Mouse (Mus musculus): ENCODE measurements around the gene Npl. TPM values are rescaled to one million over a fixed set of nuclear protein-coding genes. Genes with fewer than 3 reads are reported as not detected.
A peak's percentile ranks its signal among the peaks of the same experiment; 100 is the strongest.
"Not testable (repeated sequence)": the region's sequence is repeated elsewhere in the genome, so short reads cannot be mapped to it uniquely, and the experiment has no call there.

The Npl gene
- polyA plus RNA-seq, 1 experiment from 2014 or later: 5.3 TPM

GRCm38 (mm10) chr1:153515368-153515767, 34.5 kb downstream of the Npl start:
- no peak overlapping the region for H3K4me3 ChIP-seq (ENCODE audit: low read depth, low read length)
- WGBS: 76% methylated on average over 12 of the region's 12 CpGs
- H3K9me3 ChIP-seq (ENCODE audit: control insufficient read depth, low read length): no peaks in the 10 kb centered on the region
- H3K36me3 ChIP-seq (ENCODE audit: control insufficient read depth, insufficient read depth, low read length): no peaks in the 10 kb centered on the region
- no peaks in the 10 kb centered on the region for H3K4me1 ChIP-seq (replicated peaks; ENCODE audit: control insufficient read depth, insufficient read depth)
- no peak overlapping the region for H3K9ac ChIP-seq (ENCODE audit: low read length)
- H3K27me3 ChIP-seq (ENCODE audit: control insufficient read depth, insufficient read depth, low read length): no peaks in the 10 kb centered on the region
- TF ChIP-seq CTCF (IDR thresholded peaks at IDR 0.05; ENCODE audit: low read depth) (no peak), EP300 (optimal IDR thresholded peaks at IDR 0.05) (no peak)
- no peak for DNase-seq (ENCODE audit: low spot score)
- ATAC-seq (ENCODE audit: low FRiP score, low TSS enrichment): no peak
- H3K27ac ChIP-seq (replicated peaks): no peak overlapping the region
- no peak overlapping the region for H3K4me2 ChIP-seq (replicated peaks; ENCODE audit: low read depth)

GRCm38 (mm10) chr1:153510330-153511009, 39.4 kb downstream of the Npl start:
- ATAC-seq (ENCODE audit: low FRiP score, low TSS enrichment): no peak
- Histone ChIP-seq H3K4me3 (ENCODE audit: low read depth, low read length) (no peak overlapping the region), H3K9me3 (ENCODE audit: control insufficient read depth, low read length) (no peaks in the 10 kb centered on the region), H3K36me3 (ENCODE audit: control insufficient read depth, insufficient read depth, low read length) (no peaks in the 10 kb centered on the region), H3K27me3 (ENCODE audit: control insufficient read depth, insufficient read depth, low read length) (no peaks in the 10 kb centered on the region), H3K9ac (ENCODE audit: low read length) (no peak overlapping the region), H3K4me2 (replicated peaks; ENCODE audit: low read depth) (no peak overlapping the region), H3K27ac (replicated peaks) (no peak overlapping the region), H3K4me1 (replicated peaks; ENCODE audit: control insufficient read depth, insufficient read depth) (no peaks in the 10 kb centered on the region)
- peak; percentile 53 for TF ChIP-seq CTCF (IDR thresholded peaks at IDR 0.05; ENCODE audit: low read depth)
- no peak for TF ChIP-seq EP300 (optimal IDR thresholded peaks at IDR 0.05)
- DNase-seq (ENCODE audit: low spot score): no peak
- WGBS: 48% methylated on average over 2 of the region's 2 CpGs

GRCm38 (mm10) chr1:153509569-153509968, 40.3 kb downstream of the Npl start:
- ATAC-seq (ENCODE audit: low FRiP score, low TSS enrichment); H3K4me3 ChIP-seq (ENCODE audit: low read depth, low read length); H3K9me3 ChIP-seq (ENCODE audit: control insufficient read depth, low read length); H3K27me3 ChIP-seq (ENCODE audit: control insufficient read depth, insufficient read depth, low read length); H3K4me1 ChIP-seq (replicated peaks; ENCODE audit: control insufficient read depth, insufficient read depth); H3K9ac ChIP-seq (ENCODE audit: low read length); H3K27ac ChIP-seq (replicated peaks); DNase-seq (ENCODE audit: low spot score); H3K4me2 ChIP-seq (replicated peaks; ENCODE audit: low read depth); H3K36me3 ChIP-seq (ENCODE audit: control insufficient read depth, insufficient read depth, low read length): not testable (repeated sequence)
- WGBS: 68% methylated on average over 8 of the region's 8 CpGs

- no peaks in the 10 kb centered on the region for H3K27me3 ChIP-seq (ENCODE audit: control insufficient read depth, insufficient read depth, low read length)
- ATAC-seq (ENCODE audit: low FRiP score, low TSS enrichment): no peak
These were observed 40.8 kb downstream of the Npl start for GRCm38 (mm10) chr1:153509012-153509411.

GRCm38 (mm10) chr1:153506266-153506665, 43.6 kb downstream of the Npl start:
- no peaks in the 10 kb centered on the region for H3K9me3 ChIP-seq (ENCODE audit: control insufficient read depth, low read length)
- no peaks in the 10 kb centered on the region for H3K36me3 ChIP-seq (ENCODE audit: control insufficient read depth, insufficient read depth, low read length)
- ATAC-seq (ENCODE audit: low FRiP score, low TSS enrichment) (no peak), DNase-seq (ENCODE audit: low spot score) (no peak)
- H3K4me2 ChIP-seq (replicated peaks; ENCODE audit: low read depth): no peak overlapping the region
- no peaks in the 10 kb centered on the region for H3K27me3 ChIP-seq (ENCODE audit: control insufficient read depth, insufficient read depth, low read length)
- 67% methylated on average over 5 of the region's 6 CpGs for WGBS
- no peaks in the 10 kb centered on the region for H3K4me1 ChIP-seq (replicated peaks; ENCODE audit: control insufficient read depth, insufficient read depth)
- H3K27ac ChIP-seq (replicated peaks): no peak overlapping the region
- TF ChIP-seq CTCF (IDR thresholded peaks at IDR 0.05; ENCODE audit: low read depth): no peak
- no peak for TF ChIP-seq EP300 (optimal IDR thresholded peaks at IDR 0.05)
- H3K9ac ChIP-seq (ENCODE audit: low read length): no peak overlapping the region
- H3K4me3 ChIP-seq (ENCODE audit: low read depth, low read length): no peak overlapping the region

More at GRCm38 (mm10) chr1:153509012-153509411, 40.8 kb downstream of the Npl start:
- Histone ChIP-seq H3K36me3 (ENCODE audit: control insufficient read depth, insufficient read depth, low read length) (no peaks in the 10 kb centered on the region), H3K4me3 (ENCODE audit: low read depth, low read length) (no peak overlapping the region), H3K4me2 (replicated peaks; ENCODE audit: low read depth) (no peak overlapping the region), H3K9ac (ENCODE audit: low read length) (no peak overlapping the region), H3K27ac (replicated peaks) (no peak overlapping the region), H3K4me1 (replicated peaks; ENCODE audit: control insufficient read depth, insufficient read depth) (no peaks in the 10 kb centered on the region), H3K9me3 (ENCODE audit: control insufficient read depth, low read length) (no peaks in the 10 kb centered on the region)
- 89% methylated on average over 6 of the region's 6 CpGs for WGBS
- no peak for DNase-seq (ENCODE audit: low spot score)
- TF ChIP-seq CTCF (IDR thresholded peaks at IDR 0.05; ENCODE audit: low read depth) (no peak), EP300 (optimal IDR thresholded peaks at IDR 0.05) (no peak)

- no peaks in the 10 kb centered on the region for H3K9me3 ChIP-seq (ENCODE audit: control insufficient read depth, low read length)
- no peak overlapping the region for H3K27ac ChIP-seq (replicated peaks)
- no peak overlapping the region for H3K9ac ChIP-seq (ENCODE audit: low read length)
- no peaks in the 10 kb centered on the region for H3K4me1 ChIP-seq (replicated peaks; ENCODE audit: control insufficient read depth, insufficient read depth)
- no peak overlapping the region for H3K4me3 ChIP-seq (ENCODE audit: low read depth, low read length)
- H3K36me3 ChIP-seq (ENCODE audit: control insufficient read depth, insufficient read depth, low read length): no peaks in the 10 kb centered on the region
- WGBS: 35% methylated on average over 5 of the region's 5 CpGs
- ATAC-seq (ENCODE audit: low FRiP score, low TSS enrichment) (peak; percentile 69), DNase-seq (ENCODE audit: low spot score) (peak; percentile 18)
- no peak overlapping the region for H3K4me2 ChIP-seq (replicated peaks; ENCODE audit: low read depth)
- TF ChIP-seq CTCF (IDR thresholded peaks at IDR 0.05; ENCODE audit: low read depth) (peak; percentile 36), EP300 (optimal IDR thresholded peaks at IDR 0.05) (no peak)
- no peaks in the 10 kb centered on the region for H3K27me3 ChIP-seq (ENCODE audit: control insufficient read depth, insufficient read depth, low read length)
These were observed 48.1 kb downstream of the Npl start for GRCm38 (mm10) chr1:153501644-153502321.
